Mouse (Mus musculus): ENCODE measurements around the gene Haus7.
"Not testable (repeated sequence)": the region's sequence is repeated elsewhere in the genome, so short reads cannot be mapped to it uniquely, and the experiment has no call there.

Haus7 gene

GRCm38 (mm10) chrX:73467446-73468241 lies 8.8 kb upstream of the Haus7 start:
- DNase-seq (ENCODE audit: low spot score in 2 of 2): no peak

- no peak for DNase-seq (ENCODE audit: low spot score in 2 of 2)
These were observed 6.8 kb upstream of the Haus7 start for GRCm38 (mm10) chrX:73465483-73466186.

GRCm38 (mm10) chrX:73460792-73461191 lies 1.9 kb upstream of the Haus7 start:
- DNase-seq (ENCODE audit: low spot score in 2 of 2): no peak

GRCm38 (mm10) chrX:73451949-73452348 lies 6.9 kb downstream of the Haus7 start:
- DNase-seq (ENCODE audit: low spot score in 2 of 2): peak; percentile 37 to 63

GRCm38 (mm10) chrX:73441428-73441827 lies 17.4 kb downstream of the Haus7 start:
- DNase-seq (ENCODE audit: low spot score in 2 of 2): no peak

GRCm38 (mm10) chrX:73435252-73435651 lies 23.6 kb downstream of the Haus7 start, which contains the start of gene Trex2:
TSS of gene Trex2 (minus strand) at chrX:73435344.
- no peak for DNase-seq (ENCODE audit: low spot score in 2 of 2)

- no peak for DNase-seq (ENCODE audit: low spot score in 2 of 2)
These were observed 26.0 kb downstream of the Haus7 start for GRCm38 (mm10) chrX:73432850-73433249.

- peak in 1 of 2 experiments; percentile 8 for DNase-seq (ENCODE audit: low spot score in 2 of 2)
These were observed 28.8 kb downstream of the Haus7 start for GRCm38 (mm10) chrX:73430036-73430435.

GRCm38 (mm10) chrX:73412767-73413166 lies 46.1 kb downstream of the Haus7 start:
- DNase-seq (ENCODE audit: low spot score in 2 of 2): no peak

- peak in 1 of 2 experiments; percentile 18 for DNase-seq (ENCODE audit: low spot score in 2 of 2)
These were observed 47.8 kb downstream of the Haus7 start, which contains the start of gene Zfp92 for GRCm38 (mm10) chrX:73410880-73411517. TSS of gene Zfp92 (plus strand) at chrX:73411096.

GRCm38 (mm10) chrX:73401616-73402015 lies 57.2 kb downstream of the Haus7 start:
- no peak for DNase-seq (ENCODE audit: low spot score in 2 of 2)

GRCm38 (mm10) chrX:73400951-73401350 lies 57.9 kb downstream of the Haus7 start:
- no peak for DNase-seq (ENCODE audit: low spot score in 2 of 2)

GRCm38 (mm10) chrX:73398636-73399035 lies 60.2 kb downstream of the Haus7 start, which contains the start of gene Gm18336:
TSS of gene Gm18336 (minus strand) at chrX:73398736.
- not testable (repeated sequence) for DNase-seq (ENCODE audit: low spot score in 2 of 2)

GRCm38 (mm10) chrX:73396446-73396845 lies 62.4 kb downstream of the Haus7 start:
- no peak for DNase-seq (ENCODE audit: low spot score in 2 of 2)

GRCm38 (mm10) chrX:73391481-73391880 lies 67.4 kb downstream of the Haus7 start:
- no peak for DNase-seq (ENCODE audit: low spot score in 2 of 2)

Measured in thymus, postnatal 10 days (tissue).